Mouse (Mus musculus): ENCODE measurements around the gene Ctdnep1. TPM values are rescaled to one million over a fixed set of nuclear protein-coding genes. Genes with fewer than 3 reads are reported as not detected.
A peak's percentile ranks its signal among the peaks of the same experiment; 100 is the strongest.
"Not testable (repeated sequence)": the region's sequence is repeated elsewhere in the genome, so short reads cannot be mapped to it uniquely, and the experiment has no call there.

Ctdnep1 gene
- polyA plus RNA-seq, 1 experiment: 75.8 TPM

DNA sequence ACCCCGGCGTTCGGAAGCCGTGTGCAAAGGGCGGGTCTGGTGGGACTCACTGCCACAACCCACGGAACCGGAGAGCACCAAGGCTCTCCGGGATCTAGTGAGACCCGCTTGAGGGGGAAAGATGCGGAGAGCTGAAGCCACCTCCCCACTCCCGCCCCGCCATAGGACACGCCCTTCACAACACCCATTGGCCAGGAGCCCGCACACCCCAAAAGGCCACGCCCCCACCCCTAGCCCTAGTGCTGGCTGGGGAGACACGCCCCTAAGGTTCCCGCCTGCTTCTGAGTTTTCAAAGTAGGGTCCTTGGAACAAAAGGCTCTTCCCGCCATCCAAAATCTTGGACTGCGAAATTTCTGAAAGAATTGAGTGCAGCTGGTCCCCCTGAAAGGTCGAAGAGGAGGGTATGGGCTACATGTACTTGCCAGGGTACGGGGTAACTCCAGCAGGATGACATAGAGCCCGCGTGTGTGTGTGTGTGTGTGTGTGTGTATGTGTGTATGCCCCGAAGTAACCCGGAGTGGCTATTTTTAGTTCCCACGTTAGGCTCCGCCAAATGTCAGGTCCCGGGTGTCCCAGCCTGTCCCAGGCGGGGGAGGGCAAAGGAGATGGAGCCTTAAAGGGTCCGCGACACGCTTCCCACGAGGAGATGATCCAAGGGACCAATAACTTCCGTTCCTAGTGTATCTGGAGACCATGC is 32.7 kb upstream of the Ctdnep1 start, which contains the start of gene Slc2a4:
Slc2a4 (minus strand) TSS at position 123 of the 697 bp plus-strand sequence.
- H3K4me3 ChIP-seq (ENCODE audit: extremely low read depth, insufficient read depth, insufficient read length): peak within 1 kb of the TSS; percentile 35
- H3K4me1 ChIP-seq (ENCODE audit: control insufficient read depth, insufficient read depth, insufficient read length): peaks cover 4% of the 10 kb centered on the region; the same call in 1 of the 2 replicates
- 2% methylated on average over 34 of the region's 34 CpGs for WGBS
- peaks cover 2% of the 10 kb centered on the region; the same call in 1 of the 2 replicates for H3K27me3 ChIP-seq (ENCODE audit: control insufficient read depth, insufficient read depth, low read length)
- DNase-seq (ENCODE audit: low read depth in 1 of 2, low spot score in 2 of 2): peak in 1 of 2 experiments; percentile 83
- no peak within 1 kb of the TSS; the same call in 1 of the 2 replicates for H3K27ac ChIP-seq (ENCODE audit: insufficient read depth, low read length)
- H3K36me3 ChIP-seq (ENCODE audit: control insufficient read depth, insufficient read depth, low read length): no peaks in the 10 kb centered on the region
- TF ChIP-seq CTCF (IDR thresholded peaks at IDR 0.05; ENCODE audit: extremely low read depth, insufficient read depth, insufficient read length, insufficient replicate concordance): no peak

DNA sequence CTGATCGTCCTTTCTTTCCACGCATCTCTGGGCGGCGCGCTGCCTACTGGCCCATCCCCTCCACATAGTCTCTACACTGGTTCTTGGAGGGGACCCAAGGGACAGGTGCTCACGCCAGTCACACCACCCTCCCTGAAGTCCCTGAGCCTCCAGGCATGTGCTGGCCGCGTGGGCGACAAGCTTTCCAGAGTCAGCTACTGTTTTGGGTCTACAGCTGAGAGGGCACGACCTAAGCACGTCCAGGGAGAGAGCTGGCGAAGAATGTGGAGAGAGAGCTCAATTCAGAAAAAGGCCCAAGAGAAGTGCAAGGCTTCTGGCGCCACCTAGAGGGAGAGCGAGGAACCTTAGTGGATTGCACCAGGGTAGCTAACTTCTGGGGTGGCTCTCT is 32.2 kb upstream of the Ctdnep1 start:
- peaks cover 2% of the 10 kb centered on the region; the same call in 1 of the 2 replicates for H3K27me3 ChIP-seq (ENCODE audit: control insufficient read depth, insufficient read depth, low read length)
- no peak overlapping the region for H3K27ac ChIP-seq (ENCODE audit: insufficient read depth, low read length)

DNA sequence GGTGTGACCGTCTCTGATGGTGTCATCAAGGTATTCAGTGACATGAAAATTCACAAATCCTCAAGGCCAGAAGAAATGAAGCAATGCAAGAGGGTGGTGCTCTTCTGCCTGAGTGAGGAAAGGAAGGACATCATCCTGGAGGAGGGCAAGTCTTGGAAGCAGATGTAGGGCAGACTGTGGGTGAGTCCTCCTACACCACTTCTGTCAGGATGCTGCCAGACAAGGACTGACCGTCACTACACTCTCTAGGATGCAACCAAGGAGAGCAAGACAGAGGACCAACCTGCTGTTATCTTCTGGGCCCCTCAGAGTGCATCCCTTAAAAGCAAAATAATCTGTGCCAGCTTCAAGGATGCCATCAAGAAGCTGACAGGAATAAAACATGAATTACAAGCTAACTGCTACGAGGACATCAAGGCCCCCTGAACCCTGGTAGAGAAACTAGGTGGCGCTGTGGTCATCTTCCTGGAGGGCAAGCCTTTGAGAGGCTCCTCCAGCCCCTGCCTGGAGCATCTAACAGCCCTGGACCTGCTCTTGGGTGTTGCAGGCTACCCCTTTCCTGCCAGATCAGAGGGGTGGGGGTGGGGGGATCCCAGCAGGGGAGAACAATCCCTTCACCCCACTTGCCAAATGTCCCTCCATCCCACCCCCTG is 30.0 kb upstream of the Ctdnep1 start:
- Histone ChIP-seq H3K4me1 (ENCODE audit: control insufficient read depth, insufficient read depth, insufficient read length) (peaks cover 4% of the 10 kb centered on the region; the same call in 1 of the 2 replicates), H3K27ac (ENCODE audit: insufficient read depth, low read length) (no peak overlapping the region), H3K27me3 (ENCODE audit: control insufficient read depth, insufficient read depth, low read length) (peaks cover 4% of the 10 kb centered on the region), H3K4me3 (ENCODE audit: extremely low read depth, insufficient read depth, insufficient read length) (no peak overlapping the region), H3K36me3 (ENCODE audit: control insufficient read depth, insufficient read depth, low read length) (no peaks in the 10 kb centered on the region)
- no peak for TF ChIP-seq POLR2A (IDR thresholded peaks at IDR 0.05; ENCODE audit: low read depth, low read length)
- TF ChIP-seq CTCF (IDR thresholded peaks at IDR 0.05; ENCODE audit: extremely low read depth, insufficient read depth, insufficient read length, insufficient replicate concordance): peak; percentile 5; the same call in 1 of the 2 replicates
- no peak for DNase-seq (ENCODE audit: low read depth in 1 of 2, low spot score in 2 of 2)
- WGBS: 49% methylated on average over 4 of the region's 4 CpGs

More for the DNA sequence above, 32.2 kb upstream of the Ctdnep1 start:
- peak; percentile 73 to 80 for DNase-seq (ENCODE audit: low read depth in 1 of 2, low spot score in 2 of 2)
- H3K36me3 ChIP-seq (ENCODE audit: control insufficient read depth, insufficient read depth, low read length): no peaks in the 10 kb centered on the region
- H3K4me3 ChIP-seq (ENCODE audit: extremely low read depth, insufficient read depth, insufficient read length): peak overlapping the region; percentile 5; the same call in 1 of the 2 replicates
- peaks cover 4% of the 10 kb centered on the region; the same call in 1 of the 2 replicates for H3K4me1 ChIP-seq (ENCODE audit: control insufficient read depth, insufficient read depth, insufficient read length)
- TF ChIP-seq POLR2A (IDR thresholded peaks at IDR 0.05; ENCODE audit: low read depth, low read length) (no peak), CTCF (IDR thresholded peaks at IDR 0.05; ENCODE audit: extremely low read depth, insufficient read depth, insufficient read length, insufficient replicate concordance) (peak; percentile 95)
- 1% methylated on average over 14 of the region's 14 CpGs for whole genome bisulfite sequencing

DNA sequence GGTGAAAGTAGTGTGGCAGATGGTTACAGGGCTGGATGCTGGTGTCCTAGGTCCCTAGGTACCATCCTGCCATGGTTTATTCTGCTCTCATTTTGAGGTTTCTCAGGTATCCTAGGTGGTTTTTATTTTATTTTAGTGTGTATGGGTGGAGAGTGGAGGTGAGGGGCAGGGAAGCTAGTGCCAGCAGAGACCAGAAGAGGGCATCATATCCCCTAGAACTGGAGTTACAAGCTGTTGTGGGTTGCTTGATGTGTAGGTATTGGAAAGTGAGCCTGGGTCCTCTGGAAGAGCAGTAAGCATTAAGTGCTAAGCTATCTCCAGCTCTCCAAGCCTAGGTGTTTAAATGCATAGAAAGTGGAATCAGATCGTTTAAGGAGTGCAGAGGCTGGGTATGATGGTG is 28.7 kb upstream of the Ctdnep1 start:
- TF ChIP-seq POLR2A (IDR thresholded peaks at IDR 0.05; ENCODE audit: low read depth, low read length) (no peak), CTCF (IDR thresholded peaks at IDR 0.05; ENCODE audit: extremely low read depth, insufficient read depth, insufficient read length, insufficient replicate concordance) (no peak)
- Histone ChIP-seq H3K36me3 (ENCODE audit: control insufficient read depth, insufficient read depth, low read length) (no peaks in the 10 kb centered on the region), H3K4me3 (ENCODE audit: extremely low read depth, insufficient read depth, insufficient read length) (no peak overlapping the region), H3K4me1 (ENCODE audit: control insufficient read depth, insufficient read depth, insufficient read length) (peaks cover 4% of the 10 kb centered on the region; the same call in 1 of the 2 replicates), H3K27ac (ENCODE audit: insufficient read depth, low read length) (no peak overlapping the region), H3K27me3 (ENCODE audit: control insufficient read depth, insufficient read depth, low read length) (peaks cover 4% of the 10 kb centered on the region)
- 59% methylated on average over 1 of the region's 1 CpGs for WGBS
- DNase-seq (ENCODE audit: low read depth in 1 of 2, low spot score in 2 of 2): no peak

DNA sequence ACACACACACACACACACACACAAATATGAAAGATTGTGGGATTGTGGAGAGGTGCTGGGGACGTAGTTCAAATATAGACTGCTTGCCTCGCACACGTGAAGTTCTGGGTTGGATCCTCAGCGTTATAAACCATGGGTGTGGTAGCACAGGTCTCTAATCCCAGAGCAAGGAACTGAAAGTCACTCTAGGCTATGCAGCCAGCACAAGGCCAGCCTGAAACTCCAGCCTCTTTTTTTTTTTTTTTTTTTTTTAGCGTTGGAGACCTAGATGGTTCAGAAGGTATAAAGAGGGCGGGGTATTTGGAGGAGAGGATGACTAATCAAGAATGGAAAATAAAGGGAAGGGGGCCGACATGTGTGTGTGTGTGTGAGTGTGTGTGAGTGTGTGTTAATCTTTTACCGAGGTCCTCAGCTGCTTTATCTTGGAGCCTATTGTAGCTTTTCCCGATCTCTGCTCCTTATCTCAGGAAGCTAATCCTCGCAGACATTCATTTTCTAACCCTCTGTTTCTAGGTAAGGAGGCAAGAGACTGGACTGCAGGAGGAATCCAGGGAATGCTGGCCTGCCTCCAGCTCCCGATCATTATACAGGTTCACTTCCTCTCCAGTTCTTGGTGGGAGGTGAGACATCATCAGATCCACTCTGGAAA is 27.6 kb upstream of the Ctdnep1 start:
- H3K27ac ChIP-seq (ENCODE audit: insufficient read depth, low read length): no peak overlapping the region
- TF ChIP-seq POLR2A (IDR thresholded peaks at IDR 0.05; ENCODE audit: low read depth, low read length) (no peak), CTCF (IDR thresholded peaks at IDR 0.05; ENCODE audit: extremely low read depth, insufficient read depth, insufficient read length, insufficient replicate concordance) (no peak)
- H3K36me3 ChIP-seq (ENCODE audit: control insufficient read depth, insufficient read depth, low read length): no peaks in the 10 kb centered on the region
- peaks cover 4% of the 10 kb centered on the region; the same call in 1 of the 2 replicates for H3K4me1 ChIP-seq (ENCODE audit: control insufficient read depth, insufficient read depth, insufficient read length)
- H3K27me3 ChIP-seq (ENCODE audit: control insufficient read depth, insufficient read depth, low read length): peaks cover 2% of the 10 kb centered on the region
- DNase-seq (ENCODE audit: low read depth in 1 of 2, low spot score in 2 of 2): no peak
- H3K4me3 ChIP-seq (ENCODE audit: extremely low read depth, insufficient read depth, insufficient read length): no peak overlapping the region
- 58% methylated on average over 11 of the region's 11 CpGs for WGBS

DNA sequence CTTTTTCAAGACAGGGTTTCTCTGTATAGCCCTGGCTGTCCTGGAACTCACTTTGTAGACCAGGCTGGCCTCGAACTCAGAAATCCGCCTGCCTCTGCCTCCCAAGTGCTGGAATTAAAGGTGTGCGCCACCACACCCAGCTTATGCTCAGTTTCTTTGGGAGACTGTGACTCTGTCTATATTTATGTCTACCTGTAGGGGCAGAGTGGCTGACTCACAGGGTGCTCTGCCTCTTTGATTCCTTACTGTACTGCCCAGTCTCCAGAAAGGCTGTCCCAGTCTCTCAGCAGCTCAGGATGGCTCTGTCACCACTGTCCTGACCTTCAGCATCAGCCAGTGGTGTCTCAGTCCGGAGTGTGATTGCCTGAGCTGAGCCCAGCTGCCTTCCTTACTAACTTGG is 25.3 kb upstream of the Ctdnep1 start:
- not testable (repeated sequence) for H3K4me1 ChIP-seq (ENCODE audit: control insufficient read depth, insufficient read depth, insufficient read length); H3K36me3 ChIP-seq (ENCODE audit: control insufficient read depth, insufficient read depth, low read length); H3K4me3 ChIP-seq (ENCODE audit: extremely low read depth, insufficient read depth, insufficient read length); H3K27ac ChIP-seq (ENCODE audit: insufficient read depth, low read length); H3K27me3 ChIP-seq (ENCODE audit: control insufficient read depth, insufficient read depth, low read length); DNase-seq (ENCODE audit: low read depth in 1 of 2, low spot score in 2 of 2)
- 76% methylated on average over 4 of the region's 4 CpGs for WGBS

Measured in spleen, adult 2 months (tissue).